Mouse (Mus musculus) c-Kit-positive CD71-positive TER-119-positive erythroid progenitor cells, embryonic 14.5 days (primary cell): ENCODE data around the gene Rpf2.
A peak's percentile ranks its signal among the peaks of the same experiment; 100 is the strongest.

Experiments used
- DNase-seq: peaks from one replicate; pipeline ENCODE4 v3.0.0-alpha.2; 2013; ENCODE audit warnings: low spot score

Gene Rpf2

GRCm38 (mm10) chr10:40246374-40247165 is at the start of gene Rpf2:
Rpf2 (minus strand) TSS chr10:40247036.
- peak; percentile 83 for DNase-seq

DNA sequence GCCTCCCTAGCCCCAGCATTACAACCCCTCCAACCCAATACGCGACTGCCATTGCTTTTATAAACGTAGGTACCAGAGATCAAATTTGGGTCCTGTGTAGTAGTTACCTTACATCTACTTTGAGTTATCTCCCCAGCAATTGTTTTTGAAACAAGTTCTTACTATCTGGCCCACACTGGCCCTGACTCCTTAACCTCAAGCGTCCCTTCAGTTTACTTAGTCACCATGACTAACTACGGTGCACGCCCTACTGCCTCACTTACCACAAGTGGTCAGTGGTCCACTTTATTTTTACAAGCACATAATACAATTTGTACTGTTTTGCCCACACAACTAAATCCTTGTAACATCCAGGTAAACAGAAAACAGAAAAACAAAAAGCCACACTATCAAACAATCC is 45.8 kb upstream of the Rpf2 start:
- no peak for DNase-seq

DNA sequence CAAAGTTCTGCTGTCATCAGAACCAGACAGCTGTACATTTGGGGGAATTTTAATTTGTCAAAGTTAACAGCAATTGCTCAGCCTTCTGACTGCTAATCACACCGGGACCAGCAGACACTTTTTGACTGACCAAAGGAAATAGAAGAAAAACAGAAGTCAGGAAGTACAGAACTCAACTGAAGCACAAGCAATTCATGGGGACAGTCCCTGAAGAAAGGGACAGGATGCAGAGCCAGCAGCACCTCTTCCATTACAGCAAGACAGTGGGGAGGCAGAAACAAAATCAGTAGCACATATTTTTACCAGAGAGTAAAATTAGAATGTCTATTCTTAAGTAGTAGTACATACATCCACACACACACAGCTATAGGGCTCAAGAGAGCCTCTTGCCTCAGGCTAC is 39.9 kb upstream of the Rpf2 start:
- no peak for DNase-seq

DNA sequence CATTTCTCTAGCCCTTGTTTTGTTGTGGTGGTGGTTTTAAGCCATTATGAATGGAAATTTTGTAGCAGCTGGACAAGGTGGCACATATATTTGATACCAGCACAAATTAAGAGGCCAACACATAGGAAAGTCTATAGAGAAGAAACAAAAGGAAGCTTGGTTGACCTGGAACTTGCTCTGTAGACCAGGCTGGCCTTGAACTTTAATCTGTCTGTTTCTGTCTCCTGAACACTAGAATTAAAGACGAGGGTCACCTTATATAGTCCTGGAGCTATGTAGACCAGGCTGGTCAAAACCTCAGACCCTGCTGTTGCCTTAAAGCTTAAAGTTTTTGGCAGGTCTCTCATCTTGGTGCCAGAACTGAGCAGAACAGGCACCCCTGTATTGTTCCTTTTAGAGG is 38.7 kb upstream of the Rpf2 start:
- no peak for DNase-seq

GRCm38 (mm10) chr10:40284997-40285396 is 38.2 kb upstream of the Rpf2 start:
- DNase-seq, result no peak

- DNase-seq, result no peak
Observed at GRCm38 (mm10) chr10:40284179-40284831, 37.5 kb upstream of the Rpf2 start.

DNA sequence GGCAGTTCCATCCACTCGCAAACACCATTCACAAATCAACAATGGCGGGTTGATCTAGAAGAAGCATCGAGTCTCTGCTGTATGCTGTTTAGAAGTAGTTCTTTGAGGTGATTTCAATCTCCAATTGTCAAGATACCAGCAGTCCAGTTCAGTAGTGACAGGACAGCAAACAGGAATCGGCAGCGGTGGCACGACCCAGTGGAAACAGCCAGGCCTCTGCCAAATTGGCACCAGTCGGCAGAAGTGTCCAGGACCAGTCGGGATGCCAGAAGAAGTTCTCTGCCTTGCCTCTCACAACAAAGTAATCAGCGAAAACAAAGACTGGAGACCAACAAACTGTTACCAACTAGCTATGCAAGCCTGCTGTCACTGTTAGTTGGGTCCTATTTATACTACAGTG is 36.8 kb upstream of the Rpf2 start:
- DNase-seq, result no peak

GRCm38 (mm10) chr10:40281565-40281964 is 34.7 kb upstream of the Rpf2 start:
- no peak for DNase-seq

DNA sequence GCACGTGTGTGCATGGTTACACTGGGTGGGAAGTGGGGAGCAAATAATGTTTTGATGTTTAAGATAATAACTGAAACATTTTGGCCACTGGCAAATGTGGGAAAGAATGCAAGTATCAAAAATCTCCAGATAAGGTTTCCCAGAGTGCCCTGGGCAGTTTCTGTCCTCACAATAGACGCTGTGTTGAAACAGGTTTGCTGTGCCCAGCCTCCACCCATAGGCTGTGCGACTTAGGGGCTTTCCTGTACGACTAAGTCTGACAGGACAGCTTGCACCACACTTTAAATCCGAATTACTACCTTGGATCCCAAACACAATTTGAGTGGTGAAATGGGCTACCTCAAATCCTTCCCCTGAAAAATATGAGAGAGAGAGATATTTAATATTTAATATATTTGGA is 31.5 kb upstream of the Rpf2 start:
- no peak for DNase-seq

GRCm38 (mm10) chr10:40275991-40276390 is 29.2 kb upstream of the Rpf2 start:
- DNase-seq, result no peak

DNA sequence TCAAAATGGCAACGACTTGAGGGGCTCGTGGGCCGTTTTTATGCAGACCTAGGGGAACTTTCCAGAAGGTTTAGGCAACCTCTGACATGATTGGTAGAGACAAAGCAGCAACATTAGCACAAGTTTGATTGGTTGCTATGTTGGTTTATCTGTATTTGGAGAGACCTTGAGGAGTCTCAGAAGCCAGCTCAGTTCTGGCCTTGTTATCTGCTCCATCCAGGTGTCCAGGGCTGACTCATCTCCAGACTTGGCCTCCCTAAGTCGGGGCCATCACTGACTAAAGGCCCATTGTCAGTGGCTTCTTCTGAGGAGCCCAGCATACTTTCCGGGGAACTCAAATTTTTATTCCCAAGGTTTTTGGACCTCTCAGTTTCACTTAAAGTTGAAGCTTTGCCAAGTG is 27.1 kb upstream of the Rpf2 start:
- DNase-seq, result peak; percentile 92

DNA sequence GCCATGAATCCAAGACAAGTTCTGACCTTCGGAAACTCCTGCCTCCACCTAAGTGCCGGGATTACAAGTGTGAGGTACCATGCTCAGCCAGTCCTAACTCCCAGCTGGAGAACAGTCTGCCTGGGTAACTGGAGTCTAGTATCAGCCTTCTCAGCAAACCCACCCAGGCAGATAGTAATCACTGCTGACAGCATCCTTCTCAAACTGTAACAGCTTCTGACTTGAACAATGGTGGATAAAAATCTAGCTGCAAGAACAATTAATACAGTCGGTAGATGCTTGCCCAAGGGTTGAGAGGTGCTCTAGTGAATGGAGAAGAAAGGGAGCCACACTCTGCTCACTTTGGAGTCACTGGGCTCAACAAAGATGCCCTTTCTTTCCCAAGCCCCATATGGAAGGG is 24.4 kb upstream of the Rpf2 start:
- DNase-seq, result no peak

- DNase-seq, result no peak
Observed at GRCm38 (mm10) chr10:40264920-40265319, 18.1 kb upstream of the Rpf2 start.

- DNase-seq, result no peak
Observed at GRCm38 (mm10) chr10:40263691-40264090, 16.9 kb upstream of the Rpf2 start.

- no peak for DNase-seq
Observed at GRCm38 (mm10) chr10:40262200-40262599, 15.4 kb upstream of the Rpf2 start.

DNA sequence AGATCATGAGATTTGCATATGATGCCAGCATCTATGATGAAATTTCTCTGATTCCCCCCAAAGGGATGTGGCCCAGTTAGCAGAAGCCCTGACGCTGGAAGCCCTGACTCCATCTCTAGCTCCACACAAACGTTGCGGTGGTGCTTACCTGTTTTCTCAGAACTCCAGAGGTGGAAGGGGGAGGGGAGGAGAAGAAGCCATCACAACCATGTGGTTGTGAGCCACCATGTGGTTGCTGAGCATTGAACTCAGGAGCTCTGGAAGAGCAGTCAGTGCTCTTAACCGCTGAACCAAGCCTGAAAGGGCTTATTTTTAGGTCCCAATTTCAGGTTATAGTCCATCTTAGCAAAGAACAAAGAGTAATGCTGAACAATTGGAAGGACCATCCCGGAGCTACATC is 13.5 kb upstream of the Rpf2 start:
- no peak for DNase-seq

DNA sequence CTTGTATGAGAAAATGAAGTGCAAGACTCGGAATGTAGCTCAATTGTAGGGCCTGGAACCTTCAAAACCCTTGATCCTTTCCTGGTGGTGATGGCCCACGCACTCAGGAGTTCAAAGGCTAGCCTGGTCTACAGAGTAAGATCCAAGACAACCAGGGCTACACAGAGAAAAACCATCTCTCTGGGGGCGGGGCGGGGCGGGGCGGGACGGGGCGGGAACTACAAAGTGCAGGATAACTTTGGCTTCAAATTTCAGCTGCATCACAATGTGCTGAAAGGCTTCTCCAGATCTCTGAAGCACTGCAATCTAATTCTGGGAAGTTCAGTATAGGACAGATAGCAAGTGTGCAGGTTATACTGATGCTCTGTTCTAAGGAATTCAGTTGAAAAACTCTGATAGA is 12.7 kb upstream of the Rpf2 start:
- DNase-seq, result peak; percentile 50

DNA sequence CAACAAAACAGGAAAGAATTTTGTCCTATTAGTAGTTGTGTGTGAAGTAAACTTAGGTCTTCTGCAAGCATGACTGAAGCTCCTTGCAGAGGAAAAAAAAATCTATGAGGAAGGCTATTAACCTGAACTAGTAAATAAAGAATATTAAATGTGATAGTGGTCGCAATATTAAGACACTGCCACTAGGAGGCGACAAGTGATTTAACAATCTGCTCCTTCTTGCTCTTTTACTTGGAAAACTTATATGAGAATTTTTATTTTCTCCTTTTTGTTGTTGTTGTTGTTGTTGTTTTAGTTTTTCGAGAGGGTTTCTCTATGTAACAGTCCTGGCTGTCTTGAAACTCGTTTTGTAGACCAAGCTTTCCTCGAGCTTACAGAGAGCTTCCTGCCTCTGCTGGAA is 12.1 kb upstream of the Rpf2 start:
- DNase-seq, result peak; percentile 79

GRCm38 (mm10) chr10:40258401-40258966 is 11.6 kb upstream of the Rpf2 start:
- DNase-seq, result peak; percentile 91

GRCm38 (mm10) chr10:40257414-40258255 is 10.8 kb upstream of the Rpf2 start, which contains the start of gene Gtf3c6:
Gtf3c6 (minus strand) TSS chr10:40258108.
- DNase-seq, result peak; percentile 89

- peak; percentile 78 for DNase-seq
Observed at GRCm38 (mm10) chr10:40256716-40257115, 9.9 kb upstream of the Rpf2 start.

DNA sequence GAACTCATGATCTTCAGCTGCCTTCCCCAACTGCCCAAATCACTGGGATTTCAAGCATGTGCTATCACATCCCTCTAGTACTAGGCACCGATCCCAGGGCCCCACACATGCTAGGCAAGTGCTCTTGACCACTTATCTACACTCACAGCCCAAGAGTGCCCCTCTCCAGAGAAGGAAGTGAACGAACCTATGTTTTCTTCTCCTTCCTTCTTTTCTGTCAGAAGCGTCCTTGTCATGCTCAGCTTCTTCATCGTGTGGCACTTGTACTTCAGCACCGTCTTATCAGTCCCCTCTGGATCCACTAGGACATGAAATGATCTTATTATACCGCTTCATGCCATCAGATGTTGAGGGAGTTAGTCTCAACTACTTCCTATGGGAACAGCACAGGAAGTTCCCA is 4.1 kb upstream of the Rpf2 start:
- no peak for DNase-seq
